Mouse (Mus musculus): ENCODE measurements around the gene Tat. TPM values are rescaled to one million over a fixed set of nuclear protein-coding genes. Genes with fewer than 3 reads are reported as not detected.

Tat gene
- polyA plus RNA-seq, 1 experiment from 2014 or later: 0.08 TPM

- Histone ChIP-seq H3K9ac (no peak overlapping the region), H3K9me3 (replicated peaks) (no peaks in the 10 kb centered on the region), H3K27ac (ENCODE audit: poor library complexity, severe bottlenecking) (no peak overlapping the region), H3K4me2 (no peak overlapping the region), H3K27me3 (replicated peaks) (0 out of 2 replicates have a peak, but pooled peaks cover 3% of the 10 kb centered on the region), H3K4me1 (replicated peaks) (no peaks in the 10 kb centered on the region), H3K36me3 (no peaks in the 10 kb centered on the region), H3K4me3 (no peak overlapping the region)
- ATAC-seq (ENCODE audit: insufficient number of reproducible peaks, low FRiP score): no peak
- WGBS: 41% methylated on average over 5 of the region's 5 CpGs
These were observed 6.3 kb upstream of the Tat start for GRCm38 (mm10) chr8:109983944-109984343.

- H3K4me2 ChIP-seq: no peak overlapping the region
- no peak overlapping the region for H3K27ac ChIP-seq (ENCODE audit: poor library complexity, severe bottlenecking)
- H3K9me3 ChIP-seq (replicated peaks): no peaks in the 10 kb centered on the region
- WGBS: 48% methylated on average over 7 of the region's 7 CpGs
- H3K27me3 ChIP-seq (replicated peaks): no peaks in the 10 kb centered on the region
- H3K4me3 ChIP-seq: no peak overlapping the region
- H3K4me1 ChIP-seq (replicated peaks): no peaks in the 10 kb centered on the region
- no peak overlapping the region for H3K9ac ChIP-seq
- H3K36me3 ChIP-seq: no peaks in the 10 kb centered on the region
- no peak for ATAC-seq (ENCODE audit: insufficient number of reproducible peaks, low FRiP score)
These were observed 3.9 kb upstream of the Tat start for GRCm38 (mm10) chr8:109986384-109986783.

- no peak for ATAC-seq (ENCODE audit: insufficient number of reproducible peaks, low FRiP score)
- H3K4me2 ChIP-seq: no peak overlapping the region
- H3K27ac ChIP-seq (ENCODE audit: poor library complexity, severe bottlenecking): no peak overlapping the region
- H3K27me3 ChIP-seq (replicated peaks): no peaks in the 10 kb centered on the region
- no peaks in the 10 kb centered on the region for H3K36me3 ChIP-seq
- H3K9ac ChIP-seq: no peak overlapping the region
- H3K4me1 ChIP-seq (replicated peaks): no peaks in the 10 kb centered on the region
- no peaks in the 10 kb centered on the region for H3K9me3 ChIP-seq (replicated peaks)
- H3K4me3 ChIP-seq: no peak overlapping the region
- 59% methylated on average over 7 of the region's 7 CpGs for WGBS
These were observed 2.5 kb upstream of the Tat start for GRCm38 (mm10) chr8:109987776-109988175.

DNA sequence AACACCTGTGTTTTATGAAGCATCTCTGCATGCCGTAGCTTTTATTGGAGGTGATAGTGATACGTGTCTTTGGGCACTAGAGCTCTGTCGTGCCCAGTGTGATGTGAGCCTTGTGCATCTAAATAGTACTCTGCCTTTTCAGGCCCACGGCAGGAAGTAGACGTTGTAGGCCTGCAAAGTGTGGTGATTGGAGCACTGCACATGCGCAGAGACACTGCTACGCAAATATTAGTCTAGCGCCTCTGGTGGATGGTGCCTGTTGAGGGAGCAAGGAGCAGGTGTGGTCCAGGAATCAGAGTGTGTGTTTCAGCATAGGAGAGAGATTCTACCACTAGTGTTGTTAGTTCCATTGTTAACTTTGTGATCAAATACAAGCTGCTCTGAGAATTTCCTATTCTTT lies 1.1 kb upstream of the Tat start:
- Histone ChIP-seq H3K27ac (ENCODE audit: poor library complexity, severe bottlenecking) (no peak overlapping the region), H3K27me3 (replicated peaks) (no peaks in the 10 kb centered on the region), H3K4me1 (replicated peaks) (no peaks in the 10 kb centered on the region), H3K4me3 (no peak overlapping the region), H3K9me3 (replicated peaks) (no peaks in the 10 kb centered on the region), H3K4me2 (no peak overlapping the region), H3K9ac (no peak overlapping the region), H3K36me3 (no peaks in the 10 kb centered on the region)
- no peak for ATAC-seq (ENCODE audit: insufficient number of reproducible peaks, low FRiP score)
- WGBS: 84% methylated on average over 8 of the region's 8 CpGs

DNA sequence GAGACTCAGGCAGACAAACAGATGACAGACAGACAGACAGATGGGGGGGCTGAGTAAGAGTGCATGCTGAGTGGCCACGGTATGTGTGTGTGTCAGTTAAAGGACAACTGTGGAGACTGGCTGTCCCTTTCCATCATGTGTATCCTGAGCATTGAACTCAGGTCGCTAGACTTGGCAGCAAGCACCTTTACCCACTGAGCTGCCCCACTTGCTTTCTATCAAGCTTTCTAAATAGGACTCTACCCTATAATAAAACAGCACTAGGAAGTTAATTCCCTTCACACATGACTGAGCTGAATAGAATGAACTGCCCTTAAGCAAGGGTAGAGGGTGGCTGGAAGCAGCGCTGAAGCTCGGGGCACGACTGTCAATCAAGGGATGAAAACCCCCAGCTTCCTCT lies 1.9 kb downstream of the Tat start:
- no peaks in the 10 kb centered on the region for H3K4me1 ChIP-seq (replicated peaks)
- no peak for ATAC-seq (ENCODE audit: insufficient number of reproducible peaks, low FRiP score)
- H3K27ac ChIP-seq (ENCODE audit: poor library complexity, severe bottlenecking): no peak overlapping the region
- H3K9me3 ChIP-seq (replicated peaks): no peaks in the 10 kb centered on the region
- H3K27me3 ChIP-seq (replicated peaks): 0 out of 2 replicates have a peak, but pooled peaks cover 3% of the 10 kb centered on the region
- 79% methylated on average over 5 of the region's 5 CpGs for WGBS
- H3K4me3 ChIP-seq: no peak overlapping the region
- H3K36me3 ChIP-seq: no peaks in the 10 kb centered on the region
- H3K4me2 ChIP-seq: no peak overlapping the region
- H3K9ac ChIP-seq: no peak overlapping the region

- Histone ChIP-seq H3K27me3 (replicated peaks) (0 out of 2 replicates have a peak, but pooled peaks cover 3% of the 10 kb centered on the region), H3K4me1 (replicated peaks) (no peaks in the 10 kb centered on the region), H3K4me2 (no peak overlapping the region), H3K27ac (ENCODE audit: poor library complexity, severe bottlenecking) (no peak overlapping the region), H3K9me3 (replicated peaks) (no peaks in the 10 kb centered on the region), H3K9ac (no peak overlapping the region), H3K36me3 (no peaks in the 10 kb centered on the region), H3K4me3 (no peak overlapping the region)
- no peak for ATAC-seq (ENCODE audit: insufficient number of reproducible peaks, low FRiP score)
- 60% methylated on average over 1 of the region's 1 CpGs for WGBS
These were observed 2.7 kb downstream of the Tat start for GRCm38 (mm10) chr8:109992951-109993350.

DNA sequence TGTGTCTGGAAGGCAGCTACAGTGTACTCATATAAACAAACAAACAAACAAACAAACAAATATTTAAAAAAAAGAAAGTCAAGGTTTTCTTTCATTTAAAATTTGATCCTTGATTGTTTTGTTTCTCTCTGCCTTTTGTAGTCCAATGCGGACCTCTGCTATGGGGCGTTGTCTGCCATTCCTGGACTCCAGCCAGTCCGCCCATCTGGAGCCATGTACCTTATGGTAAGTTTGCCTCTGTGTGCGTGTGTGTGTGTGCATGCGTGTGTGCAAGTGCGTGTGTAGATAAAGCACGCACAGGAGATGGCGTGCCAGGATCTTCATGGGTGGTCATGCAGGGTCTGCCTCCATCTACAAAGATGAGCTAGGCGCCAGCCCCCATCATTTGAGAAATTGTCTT lies 7.1 kb downstream of the Tat start:
- H3K9me3 ChIP-seq (replicated peaks): no peaks in the 10 kb centered on the region
- 87% methylated on average over 9 of the region's 9 CpGs for WGBS
- H3K27ac ChIP-seq (ENCODE audit: poor library complexity, severe bottlenecking): no peak overlapping the region
- no peak overlapping the region for H3K4me3 ChIP-seq
- no peaks in the 10 kb centered on the region for H3K4me1 ChIP-seq (replicated peaks)
- no peak overlapping the region for H3K9ac ChIP-seq
- H3K4me2 ChIP-seq: no peak overlapping the region
- no peak for ATAC-seq (ENCODE audit: insufficient number of reproducible peaks, low FRiP score)
- H3K36me3 ChIP-seq: no peaks in the 10 kb centered on the region
- H3K27me3 ChIP-seq (replicated peaks): peaks cover 7% of the 10 kb centered on the region; the same call in 1 of the 2 replicates

- WGBS: 79% methylated on average over 7 of the region's 7 CpGs
- Histone ChIP-seq H3K4me1 (replicated peaks) (no peaks in the 10 kb centered on the region), H3K27ac (ENCODE audit: poor library complexity, severe bottlenecking) (no peak overlapping the region), H3K4me2 (no peak overlapping the region), H3K9me3 (replicated peaks) (no peaks in the 10 kb centered on the region), H3K4me3 (no peak overlapping the region), H3K9ac (no peak overlapping the region), H3K27me3 (replicated peaks) (peaks cover 7% of the 10 kb centered on the region; the same call in 1 of the 2 replicates), H3K36me3 (no peaks in the 10 kb centered on the region)
- no peak for ATAC-seq (ENCODE audit: insufficient number of reproducible peaks, low FRiP score)
These were observed 7.8 kb downstream of the Tat start for GRCm38 (mm10) chr8:109998066-109998465.

DNA sequence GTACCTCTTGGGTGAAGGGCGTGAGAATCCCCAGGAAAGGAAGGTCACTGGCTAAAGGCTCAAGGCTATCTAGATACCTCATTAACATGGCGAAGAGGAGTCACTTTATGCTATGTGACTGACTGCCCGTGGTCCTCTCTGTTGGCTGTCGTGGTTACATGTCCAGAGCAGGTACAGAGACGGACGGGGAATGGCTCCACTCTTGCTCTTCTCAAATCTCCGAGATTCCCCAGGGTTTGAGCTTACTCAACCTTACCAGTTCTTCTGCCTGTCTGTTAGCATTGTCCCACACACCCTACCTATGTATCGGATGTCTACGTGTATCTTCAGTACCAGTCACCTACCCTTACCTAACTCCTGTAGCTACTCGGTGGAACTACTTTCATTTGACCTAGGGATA lies 9.7 kb downstream of the Tat start:
- no peak for ATAC-seq (ENCODE audit: insufficient number of reproducible peaks, low FRiP score)
- Histone ChIP-seq H3K9me3 (replicated peaks) (no peaks in the 10 kb centered on the region), H3K27me3 (replicated peaks) (peaks cover 8% of the 10 kb centered on the region), H3K4me1 (replicated peaks) (no peaks in the 10 kb centered on the region), H3K4me2 (no peak overlapping the region), H3K4me3 (no peak overlapping the region), H3K9ac (no peak overlapping the region), H3K27ac (ENCODE audit: poor library complexity, severe bottlenecking) (no peak overlapping the region), H3K36me3 (no peaks in the 10 kb centered on the region)
- 74% methylated on average over 10 of the region's 10 CpGs for WGBS

- Histone ChIP-seq H3K36me3 (no peaks in the 10 kb centered on the region), H3K4me1 (replicated peaks) (no peaks in the 10 kb centered on the region), H3K4me2 (no peak overlapping the region), H3K9ac (no peak overlapping the region), H3K9me3 (replicated peaks) (no peaks in the 10 kb centered on the region), H3K4me3 (no peak overlapping the region), H3K27me3 (replicated peaks) (peaks cover 8% of the 10 kb centered on the region), H3K27ac (ENCODE audit: poor library complexity, severe bottlenecking) (no peak overlapping the region)
- WGBS: 30% methylated on average over 9 of the region's 9 CpGs
- no peak for ATAC-seq (ENCODE audit: insufficient number of reproducible peaks, low FRiP score)
These were observed 12.7 kb downstream of the Tat start for GRCm38 (mm10) chr8:110002953-110003352.

- no peak overlapping the region for H3K4me3 ChIP-seq
- H3K27me3 ChIP-seq (replicated peaks): peaks cover 8% of the 10 kb centered on the region
- no peak overlapping the region for H3K9ac ChIP-seq
- no peaks in the 10 kb centered on the region for H3K4me1 ChIP-seq (replicated peaks)
- no peak overlapping the region for H3K27ac ChIP-seq (ENCODE audit: poor library complexity, severe bottlenecking)
- H3K9me3 ChIP-seq (replicated peaks): no peaks in the 10 kb centered on the region
- H3K36me3 ChIP-seq: no peaks in the 10 kb centered on the region
- no peak overlapping the region for H3K4me2 ChIP-seq
- no peak for ATAC-seq (ENCODE audit: insufficient number of reproducible peaks, low FRiP score)
- 73% methylated on average over 5 of the region's 5 CpGs for WGBS
These were observed 14.1 kb downstream of the Tat start for GRCm38 (mm10) chr8:110004300-110004699.

- no peak overlapping the region for H3K4me2 ChIP-seq
- no peaks in the 10 kb centered on the region for H3K4me1 ChIP-seq (replicated peaks)
- ATAC-seq (ENCODE audit: insufficient number of reproducible peaks, low FRiP score): no peak
- H3K9me3 ChIP-seq (replicated peaks): no peaks in the 10 kb centered on the region
- H3K36me3 ChIP-seq: no peaks in the 10 kb centered on the region
- WGBS: 59% methylated on average over 17 of the region's 17 CpGs
- H3K9ac ChIP-seq: no peak overlapping the region
- peaks cover 4% of the 10 kb centered on the region for H3K27me3 ChIP-seq (replicated peaks)
- no peak overlapping the region for H3K27ac ChIP-seq (ENCODE audit: poor library complexity, severe bottlenecking)
- no peak overlapping the region for H3K4me3 ChIP-seq
These were observed 16.2 kb downstream of the Tat start for GRCm38 (mm10) chr8:110006312-110007023.

Data from heart, embryonic 12.5 days (tissue).